Comparison of ENCODE assay signal across 27 mouse cellular contexts in the genomic region with DNA sequence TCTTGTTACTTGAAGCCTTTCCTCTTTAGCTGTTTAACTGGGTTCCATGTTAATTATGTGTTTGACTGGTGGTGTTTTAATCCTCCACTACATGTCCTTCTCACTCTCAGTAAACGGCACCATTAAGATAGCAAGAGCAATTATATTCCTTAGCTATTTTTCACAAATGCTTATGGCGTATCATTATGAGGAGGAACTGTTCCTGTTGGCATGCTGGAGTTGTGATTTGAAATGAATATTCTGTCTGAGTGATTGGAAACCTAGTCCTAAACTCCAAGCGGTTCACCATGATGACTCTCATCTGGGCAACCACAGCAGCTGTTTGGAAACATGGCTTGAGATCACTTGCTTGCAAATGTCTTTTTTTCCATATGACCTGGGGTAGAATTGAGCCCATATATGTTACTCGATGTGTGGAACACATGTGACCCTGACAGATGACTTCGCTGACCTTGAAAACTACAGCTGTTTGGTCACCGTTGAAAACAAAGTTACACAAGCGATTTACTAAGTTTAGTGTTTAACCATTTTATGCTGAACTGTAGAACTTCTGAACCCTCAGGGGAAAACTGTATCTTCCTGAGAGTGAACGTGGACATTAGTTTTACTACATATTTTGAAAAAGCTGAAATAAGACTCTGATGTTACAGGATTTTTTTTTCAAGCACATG.
A peak's percentile ranks its signal among the peaks of the same experiment; 100 is the strongest.
DNase-seq lines count a peak whose midpoint lies in the region; ATAC-seq and TF ChIP-seq lines count a peak whose summit lies in the region.
"Had no signal": no experiment of that assay in that cellular context is flagged by ENCODE, and none has a peak within 500 bp of the region (broad histone marks: within the 10 kb centered on the region; RNA-seq: fewer than 3 reads in every experiment).

No protein-coding gene starts in this region.

- H3K9me3 ChIP-seq in embryonic facial prominence, embryonic 14.5 days (ENCODE audit: control insufficient read depth, low read length): no peaks in the 10 kb centered on the region
- no peaks in the 10 kb centered on the region for H3K9me3 ChIP-seq in embryonic facial prominence, embryonic 10.5 days
- H3K9me3 ChIP-seq in lung, embryonic 15.5 days: no peaks in the 10 kb centered on the region
- H3K9me3 ChIP-seq: embryonic facial prominence, embryonic 12.5 days; forebrain, embryonic 12.5 days; heart, embryonic 12.5 days; midbrain, embryonic 10.5 days; neural tube, embryonic 13.5 days had no signal

- no peak overlapping the region for H3K4me2 ChIP-seq in embryonic facial prominence, embryonic 14.5 days (ENCODE audit: low read depth, low read length)
- no peak overlapping the region for H3K4me2 ChIP-seq in lung, embryonic 15.5 days
- H3K4me2 ChIP-seq: embryonic facial prominence, embryonic 12.5 days; forebrain, embryonic 12.5 days; heart, embryonic 12.5 days; neural tube, embryonic 13.5 days had no signal

- no peak overlapping the region for H3K27ac ChIP-seq in embryonic facial prominence, embryonic 14.5 days (replicated peaks; ENCODE audit: low read depth, low read length)
- no peak overlapping the region for H3K27ac ChIP-seq in embryonic facial prominence, embryonic 10.5 days (replicated peaks)
- H3K27ac ChIP-seq in lung, embryonic 15.5 days: no peak overlapping the region
- H3K27ac ChIP-seq: embryonic facial prominence, embryonic 12.5 days; forebrain, embryonic 12.5 days; macrophage; midbrain, embryonic 10.5 days; neural tube, embryonic 13.5 days had no signal

- DNase-seq in embryonic facial prominence, embryonic 14.5 days (ENCODE audit: low spot score): peak; percentile 41
- DNase-seq in embryonic facial prominence, embryonic 10.5 days (ENCODE audit: low spot score): no peak
- DNase-seq in kidney, adult 9 months: peak; percentile 68
- no peak for DNase-seq in kidney, postnatal 14 days
- DNase-seq in lung, adult 2 months: no peak
- no peak for DNase-seq in left cerebral cortex, postnatal 10 days (ENCODE audit: extremely low spot score in 1 of 2, low spot score in 2 of 2)
- DNase-seq: adrenal gland, postnatal 36 days; cerebellum, adult 11 months; cerebellum, adult 9-11 months; heart, postnatal 10 days; kidney, adult 11 months; layer of hippocampus, adult 9-11 months; retina, postnatal 1 day; right cerebral cortex, postnatal 25 days; spleen, adult 18-20 months had no signal

- H3K36me3 ChIP-seq in embryonic facial prominence, embryonic 14.5 days (ENCODE audit: control insufficient read depth, insufficient read depth, low read length): no peaks in the 10 kb centered on the region
- H3K36me3 ChIP-seq in embryonic facial prominence, embryonic 10.5 days (replicated peaks): no peaks in the 10 kb centered on the region
- H3K36me3 ChIP-seq in lung, embryonic 15.5 days: no peaks in the 10 kb centered on the region
- H3K36me3 ChIP-seq: embryonic facial prominence, embryonic 12.5 days; forebrain, embryonic 12.5 days; midbrain, embryonic 10.5 days; neural tube, embryonic 13.5 days had no signal

- H3K9ac ChIP-seq in embryonic facial prominence, embryonic 14.5 days (ENCODE audit: low read depth, low read length): no peak overlapping the region
- no peak overlapping the region for H3K9ac ChIP-seq in lung, embryonic 15.5 days
- H3K9ac ChIP-seq: embryonic facial prominence, embryonic 12.5 days; forebrain, embryonic 12.5 days; heart, embryonic 12.5 days; neural tube, embryonic 13.5 days had no signal

- 58% methylated on average over 8 of the region's 8 CpGs for WGBS in embryonic facial prominence, embryonic 14.5 days
- WGBS in embryonic facial prominence, embryonic 10.5 days: 78% methylated on average over 8 of the region's 8 CpGs
- WGBS in lung, embryonic 15.5 days: 51% methylated on average over 8 of the region's 8 CpGs
- WGBS in lung, adult 2 months: 73% methylated on average over 8 of the region's 8 CpGs

- H3K4me3 ChIP-seq in embryonic facial prominence, embryonic 14.5 days (ENCODE audit: low read depth, low read length): no peak overlapping the region
- no peak overlapping the region for H3K4me3 ChIP-seq in embryonic facial prominence, embryonic 10.5 days
- no peak overlapping the region for H3K4me3 ChIP-seq in lung, embryonic 15.5 days
- no peak overlapping the region for H3K4me3 ChIP-seq in lung, adult 2 months (replicated peaks; ENCODE audit: extremely low read depth, low read depth, low read length)
- H3K4me3 ChIP-seq: embryonic facial prominence, embryonic 12.5 days; erythroblast, embryonic 14.5 days; forebrain, embryonic 12.5 days; heart, embryonic 12.5 days; midbrain, embryonic 10.5 days; myocyte; neural tube, embryonic 13.5 days had no signal

- H3K4me1 ChIP-seq in embryonic facial prominence, embryonic 14.5 days (ENCODE audit: control insufficient read depth, insufficient read depth, low read length): peaks cover 5% of the 10 kb centered on the region; the same call in 1 of the 2 replicates
- peaks cover 11% of the 10 kb centered on the region for H3K4me1 ChIP-seq in embryonic facial prominence, embryonic 10.5 days
- H3K4me1 ChIP-seq in lung, embryonic 15.5 days: peaks cover 25% of the 10 kb centered on the region
- peaks cover 2% of the 10 kb centered on the region for H3K4me1 ChIP-seq in lung, adult 2 months (ENCODE audit: control insufficient read depth, insufficient read depth, low read length)
- H3K4me1 ChIP-seq: embryonic facial prominence, embryonic 12.5 days; forebrain, embryonic 12.5 days; midbrain, embryonic 10.5 days; neural tube, embryonic 13.5 days had no signal

- H3K27me3 ChIP-seq in embryonic facial prominence, embryonic 14.5 days (replicated peaks; ENCODE audit: control insufficient read depth, insufficient read depth, low read length): no peaks in the 10 kb centered on the region
- H3K27me3 ChIP-seq in embryonic facial prominence, embryonic 10.5 days (replicated peaks; ENCODE audit: low read depth, poor library complexity, severe bottlenecking): no peaks in the 10 kb centered on the region
- H3K27me3 ChIP-seq in lung, embryonic 15.5 days: no peaks in the 10 kb centered on the region
- H3K27me3 ChIP-seq: embryonic facial prominence, embryonic 12.5 days; forebrain, embryonic 12.5 days; heart, embryonic 12.5 days; neural tube, embryonic 13.5 days had no signal

- no peak for TF ChIP-seq POLR2A in lung, adult 2 months (IDR thresholded peaks at IDR 0.05; ENCODE audit: borderline replicate concordance, extremely low read depth, low read depth, low read length)

- intact Hi-C loops in left cerebral cortex, postnatal 10 days (cut with DNase I): no loop called here

- ATAC-seq in embryonic facial prominence, embryonic 14.5 days (ENCODE audit: low read depth): no peak
- ATAC-seq in lung, embryonic 15.5 days (ENCODE audit: borderline replicate concordance, extremely low read depth, low FRiP score, low TSS enrichment): peak; percentile 55; the same call in 1 of the 2 replicates
- no peak for ATAC-seq in megakaryocyte progenitor cell, adult 5-6 weeks (replicated peaks; ENCODE audit: poor library complexity)
- ATAC-seq: CD4-positive, CD25-positive, alpha-beta regulatory T cell, adult 4 months; midbrain, embryonic 16.5 days had no signal

- TF ChIP-seq CTCF in lung, adult 2 months (IDR thresholded peaks at IDR 0.05; ENCODE audit: insufficient read depth, low read length): no peak

Comparison
In these comparisons a context has a peak if more than half of its experiments do, and no peak if none do; other contexts are left out.
1. DNase-seq: peak in embryonic facial prominence, embryonic 14.5 days (single experiment) and kidney, adult 9 months (single experiment); none in embryonic facial prominence, embryonic 10.5 days (single experiment), kidney, postnatal 14 days (single experiment), lung, adult 2 months (single experiment) and left cerebral cortex, postnatal 10 days (0 of 2).